Mouse (Mus musculus): ENCODE measurements around the gene Thap11.
A peak's percentile ranks its signal among the peaks of the same experiment; 100 is the strongest.

GRCm38 (mm10) chr8:105851651-105852143, 3.2 kb upstream of the Thap11 start:
- TF ChIP-seq POLR2A (IDR thresholded peaks at IDR 0.05; ENCODE audit: low read depth, low read length) (peak; percentile 99), CTCF (IDR thresholded peaks at IDR 0.05; ENCODE audit: borderline replicate concordance, insufficient read depth, low read length) (no peak)
